Mouse (Mus musculus) liver, embryonic 13.5 days (tissue): ENCODE measurements around the gene Zfp3. TPM values are rescaled to one million over a fixed set of nuclear protein-coding genes. Genes with fewer than 3 reads are reported as not detected.
"Not testable (repeated sequence)": the region's sequence is repeated elsewhere in the genome, so short reads cannot be mapped to it uniquely, and the experiment has no call there.

Experiments used
- ATAC-seq: fragments of 200-750 bp; cut with Nextera tagmentation; 2 replicates; pipeline ENCODE4 v1.8.0; 2017; ENCODE audit warnings: low read depth, mild to moderate bottlenecking, moderate number of reproducible peaks, moderate library complexity
- DNase-seq: peaks from one replicate; pipeline ENCODE4 v3.0.0; 2022
- H3K27ac ChIP-seq: fragments of 300-500 bp; sonication (generic); 2 replicates; pipeline ENCODE4 v1.5.1; 2015; ENCODE audit warnings: moderate library complexity, mild to moderate bottlenecking, inconsistent platforms
- H3K27me3 ChIP-seq: fragments of 300-500 bp; sonication (generic); 2 replicates; pipeline ENCODE4 v1.6.1; 2015; ENCODE audit warnings: mild to moderate bottlenecking, inconsistent platforms
- H3K36me3 ChIP-seq: fragments of 300-500 bp; sonication (generic); 2 replicates; pipeline ENCODE4 v1.6.1; 2015; ENCODE audit warnings: mild to moderate bottlenecking, inconsistent platforms
- H3K4me1 ChIP-seq: fragments of 300-500 bp; sonication (generic); replicated peaks from 2 replicates; pipeline ENCODE4 v1.6.1; 2015; ENCODE audit warnings: inconsistent platforms
- H3K4me2 ChIP-seq: fragments of 300-500 bp; sonication (generic); 2 replicates; pipeline ENCODE4 v1.6.1; 2015; ENCODE audit warnings: inconsistent platforms, mild to moderate bottlenecking, moderate library complexity
- H3K4me3 ChIP-seq: fragments of 300-500 bp; sonication (generic); replicated peaks from 2 replicates; pipeline ENCODE4 v1.5.1; 2015; ENCODE audit warnings: mild to moderate bottlenecking, inconsistent platforms
- H3K9ac ChIP-seq: fragments of 300-500 bp; sonication (generic); 2 replicates; pipeline ENCODE4 v1.6.1; 2015; ENCODE audit warnings: mild to moderate bottlenecking, inconsistent platforms
- H3K9me3 ChIP-seq: fragments of 300-500 bp; sonication (generic); replicated peaks from 2 replicates; pipeline ENCODE4 v1.6.1; 2016; ENCODE audit warnings: inconsistent platforms
- WGBS: fragments of 180-500 bp; shearing (Covaris S2); methylation state at CpG from one replicate; pipeline ENCODE4 v1.1.7; 2015; ENCODE audit not compliant: insufficient replicate concordance; 5-methylcytosine and 5-hydroxymethylcytosine counted together
- polyA plus RNA-seq: library from polyadenylated mRNA; unstranded; fragments of >200 nt; fragmentation: Nextera tagmentation; extraction: Ambion mirVana; gene quantifications from 2 replicates; pipeline ENCODE4 v1.2.1, GENCODE M21; 2015

Zfp3 gene
- polyA plus RNA-seq, 1 experiment from 2014 or later, result 1.2 TPM

- not testable (repeated sequence) for H3K36me3 ChIP-seq, H3K9ac ChIP-seq, H3K9me3 ChIP-seq, H3K4me3 ChIP-seq, DNase-seq, H3K4me2 ChIP-seq, H3K27ac ChIP-seq, H3K27me3 ChIP-seq, ATAC-seq
- 56% methylated on average over 3 of the region's 3 CpGs for WGBS
- peaks cover 19% of the 10 kb centered on the region for H3K4me1 ChIP-seq
Observed at GRCm38 (mm10) chr11:70760446-70760845, 3.6 kb upstream of the Zfp3 start.

- no peaks in the 10 kb centered on the region for H3K9me3 ChIP-seq
- ATAC-seq (no peak), DNase-seq (no peak)
- H3K9ac ChIP-seq, result no peak overlapping the region
- H3K27ac ChIP-seq, result no peak overlapping the region
- 71% methylated on average over 9 of the region's 9 CpGs for WGBS
- no peak overlapping the region for H3K4me2 ChIP-seq
- peaks cover 28% of the 10 kb centered on the region for H3K4me1 ChIP-seq
- H3K27me3 ChIP-seq, result no peaks in the 10 kb centered on the region; the same call in 1 of the 2 replicates
- H3K4me3 ChIP-seq, result no peak overlapping the region
- peaks cover 1% of the 10 kb centered on the region; the same call in 1 of the 2 replicates for H3K36me3 ChIP-seq
Observed at GRCm38 (mm10) chr11:70762641-70763040, 1.4 kb upstream of the Zfp3 start.

- ATAC-seq, result no peak
Observed at GRCm38 (mm10) chr11:70763582-70763935, 450 bp upstream of the Zfp3 start.

GRCm38 (mm10) chr11:70765776-70766445 lies 1.9 kb downstream of the Zfp3 start:
- 55% methylated on average over 16 of the region's 16 CpGs for WGBS
- peaks cover 6% of the 10 kb centered on the region; the same call in 1 of the 2 replicates for H3K36me3 ChIP-seq

More at GRCm38 (mm10) chr11:70763582-70763935, 450 bp upstream of the Zfp3 start:
- 29% methylated on average over 3 of the region's 3 CpGs for WGBS
- H3K9ac ChIP-seq, result peak overlapping the region; percentile 82
- H3K4me2 ChIP-seq, result peak overlapping the region; percentile 83
- peak overlapping the region; percentile 80 for H3K27ac ChIP-seq
- no peaks in the 10 kb centered on the region for H3K27me3 ChIP-seq
- no peak for DNase-seq
- peaks cover 28% of the 10 kb centered on the region for H3K4me1 ChIP-seq
- peak overlapping the region; percentile 77 for H3K4me3 ChIP-seq
- peaks cover 4% of the 10 kb centered on the region; the same call in 1 of the 2 replicates for H3K36me3 ChIP-seq
- H3K9me3 ChIP-seq, result no peaks in the 10 kb centered on the region

GRCm38 (mm10) chr11:70770804-70771203 lies 6.8 kb downstream of the Zfp3 start:
- ATAC-seq (no peak), DNase-seq (no peak)
- Histone ChIP-seq H3K4me1 (peaks cover 7% of the 10 kb centered on the region), H3K4me2 (no peak overlapping the region), H3K27ac (no peak overlapping the region), H3K9ac (no peak overlapping the region), H3K4me3 (no peak overlapping the region), H3K27me3 (no peaks in the 10 kb centered on the region), H3K9me3 (no peaks in the 10 kb centered on the region), H3K36me3 (peaks cover 22% of the 10 kb centered on the region)
- WGBS, result 63% methylated on average over 3 of the region's 3 CpGs

More at GRCm38 (mm10) chr11:70765776-70766445, 1.9 kb downstream of the Zfp3 start:
- Histone ChIP-seq H3K27ac (no peak overlapping the region), H3K27me3 (no peaks in the 10 kb centered on the region), H3K4me2 (no peak overlapping the region), H3K9ac (no peak overlapping the region), H3K4me1 (peaks cover 28% of the 10 kb centered on the region), H3K9me3 (no peaks in the 10 kb centered on the region), H3K4me3 (no peak overlapping the region)
- no peak for DNase-seq
- ATAC-seq, result no peak

- ATAC-seq (peak; percentile 77), DNase-seq (peak; percentile 49)
- no peak overlapping the region for H3K4me3 ChIP-seq
- peaks cover 4% of the 10 kb centered on the region for H3K4me1 ChIP-seq
- H3K36me3 ChIP-seq, result peaks cover 5% of the 10 kb centered on the region
- no peaks in the 10 kb centered on the region for H3K9me3 ChIP-seq
- H3K27me3 ChIP-seq, result no peaks in the 10 kb centered on the region
- no peak overlapping the region for H3K9ac ChIP-seq
- WGBS, result 26% methylated on average over 17 of the region's 17 CpGs
- no peak overlapping the region for H3K27ac ChIP-seq
- no peak overlapping the region for H3K4me2 ChIP-seq
Observed at GRCm38 (mm10) chr11:70776830-70777571, 13.0 kb downstream of the Zfp3 start.

- Histone ChIP-seq H3K27me3 (no peaks in the 10 kb centered on the region), H3K9ac (no peak overlapping the region), H3K4me1 (peaks cover 4% of the 10 kb centered on the region), H3K9me3 (no peaks in the 10 kb centered on the region), H3K4me3 (no peak overlapping the region), H3K36me3 (no peaks in the 10 kb centered on the region), H3K27ac (no peak overlapping the region), H3K4me2 (no peak overlapping the region)
- 54% methylated on average over 6 of the region's 6 CpGs for WGBS
- no peak for ATAC-seq
- DNase-seq, result no peak
Observed at GRCm38 (mm10) chr11:70777634-70778033, 13.6 kb downstream of the Zfp3 start.

GRCm38 (mm10) chr11:70778058-70778457 lies 14.0 kb downstream of the Zfp3 start:
- DNase-seq, ATAC-seq, H3K36me3 ChIP-seq: not testable (repeated sequence)

GRCm38 (mm10) chr11:70785908-70786307 lies 21.9 kb downstream of the Zfp3 start:
- no peaks in the 10 kb centered on the region for H3K27me3 ChIP-seq
- ATAC-seq (no peak), DNase-seq (no peak)
- no peak overlapping the region for H3K4me2 ChIP-seq
- H3K4me1 ChIP-seq, result no peaks in the 10 kb centered on the region
- WGBS, result 42% methylated on average over 2 of the region's 2 CpGs
- no peak overlapping the region for H3K4me3 ChIP-seq
- no peaks in the 10 kb centered on the region for H3K36me3 ChIP-seq
- no peaks in the 10 kb centered on the region for H3K9me3 ChIP-seq
- no peak overlapping the region for H3K27ac ChIP-seq
- no peak overlapping the region for H3K9ac ChIP-seq

More at GRCm38 (mm10) chr11:70778058-70778457, 14.0 kb downstream of the Zfp3 start:
- H3K27me3 ChIP-seq, H3K4me2 ChIP-seq, H3K27ac ChIP-seq, H3K4me3 ChIP-seq, H3K4me1 ChIP-seq, H3K9ac ChIP-seq, H3K9me3 ChIP-seq: not testable (repeated sequence)
- 15% methylated on average over 6 of the region's 6 CpGs for WGBS

GRCm38 (mm10) chr11:70787052-70787451 lies 23.0 kb downstream of the Zfp3 start:
- Histone ChIP-seq H3K36me3 (no peaks in the 10 kb centered on the region), H3K4me1 (no peaks in the 10 kb centered on the region), H3K9ac (no peak overlapping the region), H3K4me3 (no peak overlapping the region), H3K27ac (no peak overlapping the region), H3K27me3 (no peaks in the 10 kb centered on the region), H3K4me2 (no peak overlapping the region), H3K9me3 (no peaks in the 10 kb centered on the region)
- DNase-seq (no peak), ATAC-seq (no peak)
- 37% methylated on average over 11 of the region's 11 CpGs for WGBS

GRCm38 (mm10) chr11:70788972-70789655 lies 25.1 kb downstream of the Zfp3 start:
- ATAC-seq, result no peak
- Histone ChIP-seq H3K4me2 (no peak overlapping the region), H3K36me3 (no peaks in the 10 kb centered on the region), H3K9ac (no peak overlapping the region), H3K9me3 (no peaks in the 10 kb centered on the region), H3K4me1 (no peaks in the 10 kb centered on the region), H3K27me3 (no peaks in the 10 kb centered on the region), H3K27ac (no peak overlapping the region), H3K4me3 (no peak overlapping the region)
- 64% methylated on average over 10 of the region's 10 CpGs for WGBS
- no peak for DNase-seq
